Comparison of ENCODE assay signal across 8 mouse cellular contexts in genomic region chr11:60076790-60077189, GRCm38 (mm10). TPM values are rescaled to one million over a fixed set of nuclear protein-coding genes. Genes with fewer than 3 reads are reported as not detected.
DNase-seq lines count a peak whose midpoint lies in the region; ATAC-seq and TF ChIP-seq lines count a peak whose summit lies in the region.

No protein-coding gene starts in this region.

- H3K4me3 ChIP-seq in forebrain, postnatal 0 days (ENCODE audit: low read depth, low read length), result no peak overlapping the region
- H3K4me3 ChIP-seq in forebrain, embryonic 16.5 days (replicated peaks; ENCODE audit: low read length), result no peak overlapping the region
- no peak overlapping the region for H3K4me3 ChIP-seq in bone marrow, adult 2 months (replicated peaks; ENCODE audit: control insufficient read depth, low read depth, low read length)
- H3K4me3 ChIP-seq in embryonic fibroblast, embryonic 13.5 days (ENCODE audit: insufficient read depth, low read length), result no peak overlapping the region
- no peak overlapping the region for H3K4me3 ChIP-seq in liver, postnatal 0 days (ENCODE audit: low read depth, low read length)

- no peak overlapping the region for H3K9ac ChIP-seq in forebrain, postnatal 0 days
- H3K9ac ChIP-seq in forebrain, embryonic 16.5 days (replicated peaks; ENCODE audit: low read depth, low read length), result no peak overlapping the region
- no peak overlapping the region for H3K9ac ChIP-seq in liver, postnatal 0 days (replicated peaks)

- TF ChIP-seq EP300 in liver, postnatal 0 days (IDR thresholded peaks at IDR 0.05; ENCODE audit: low read depth), result no peak

- no peak overlapping the region for H3K27ac ChIP-seq in forebrain, postnatal 0 days (ENCODE audit: low read depth, low read length)
- no peak overlapping the region for H3K27ac ChIP-seq in forebrain, embryonic 16.5 days (ENCODE audit: low read length)
- no peak overlapping the region for H3K27ac ChIP-seq in bone marrow, adult 2 months (ENCODE audit: control insufficient read depth, insufficient read depth, low read depth, low read length, poor library complexity)
- H3K27ac ChIP-seq in embryonic fibroblast, embryonic 13.5 days (ENCODE audit: insufficient read depth, low read length), result no peak overlapping the region
- H3K27ac ChIP-seq in liver, postnatal 0 days (ENCODE audit: low read depth), result no peak overlapping the region

- peak; percentile 81 for TF ChIP-seq CTCF in forebrain, postnatal 0 days (IDR thresholded peaks at IDR 0.05; ENCODE audit: low read depth)
- TF ChIP-seq CTCF in bone marrow, adult 2 months (IDR thresholded peaks at IDR 0.05; ENCODE audit: control insufficient read depth, insufficient read depth, low read length), result peak; percentile 60
- peak; percentile 56; the same call in 1 of the 2 replicates for TF ChIP-seq CTCF in embryonic fibroblast, embryonic 13.5 days (IDR thresholded peaks at IDR 0.05; ENCODE audit: borderline replicate concordance, insufficient read depth, low read length)
- TF ChIP-seq CTCF in liver, postnatal 0 days (IDR thresholded peaks at IDR 0.05; ENCODE audit: low read depth), result peak; percentile 88

- TF ChIP-seq POLR2A in bone marrow, adult 2 months (IDR thresholded peaks at IDR 0.05; ENCODE audit: borderline replicate concordance, control insufficient read depth, low read depth, low read length), result no peak
- TF ChIP-seq POLR2A in embryonic fibroblast, embryonic 13.5 days (IDR thresholded peaks at IDR 0.05; ENCODE audit: low read depth, low read length), result no peak

- no peaks in the 10 kb centered on the region for H3K4me1 ChIP-seq in forebrain, postnatal 0 days (ENCODE audit: insufficient read depth)
- H3K4me1 ChIP-seq in forebrain, embryonic 16.5 days (replicated peaks; ENCODE audit: control insufficient read depth, insufficient read depth, low read length), result no peaks in the 10 kb centered on the region
- H3K4me1 ChIP-seq in bone marrow, adult 2 months (ENCODE audit: control insufficient read depth, insufficient read depth, low read length), result no peaks in the 10 kb centered on the region
- no peaks in the 10 kb centered on the region for H3K4me1 ChIP-seq in embryonic fibroblast, embryonic 13.5 days (ENCODE audit: control insufficient read depth, insufficient read depth, low read length)
- H3K4me1 ChIP-seq in liver, postnatal 0 days (ENCODE audit: insufficient read depth), result no peaks in the 10 kb centered on the region

- H3K4me2 ChIP-seq in forebrain, postnatal 0 days (ENCODE audit: low read depth), result no peak overlapping the region
- no peak overlapping the region for H3K4me2 ChIP-seq in forebrain, embryonic 16.5 days (ENCODE audit: low read length)
- no peak overlapping the region for H3K4me2 ChIP-seq in liver, postnatal 0 days (ENCODE audit: low read depth, low read length)

- H3K27me3 ChIP-seq in forebrain, postnatal 0 days (ENCODE audit: insufficient read depth, low read length), result no peaks in the 10 kb centered on the region
- no peaks in the 10 kb centered on the region for H3K27me3 ChIP-seq in forebrain, embryonic 16.5 days (replicated peaks; ENCODE audit: control insufficient read depth, insufficient read depth, low read length)
- no peaks in the 10 kb centered on the region for H3K27me3 ChIP-seq in liver, postnatal 0 days (ENCODE audit: insufficient read depth, low read length)

- ATAC-seq in forebrain, postnatal 0 days, result no peak
- no peak for ATAC-seq in forebrain, embryonic 16.5 days
- ATAC-seq in liver, postnatal 0 days, result peak; percentile 53; the same call in 1 of the 2 replicates

- H3K9me3 ChIP-seq in forebrain, postnatal 0 days (ENCODE audit: low read length), result no peaks in the 10 kb centered on the region
- no peaks in the 10 kb centered on the region for H3K9me3 ChIP-seq in forebrain, embryonic 16.5 days (ENCODE audit: control insufficient read depth, low read length)
- no peaks in the 10 kb centered on the region for H3K9me3 ChIP-seq in liver, postnatal 0 days (ENCODE audit: low read length)

- DNase-seq in forebrain, postnatal 0 days, result peak; percentile 80
- peak; percentile 90 for DNase-seq in CD4-positive, CD25-positive, alpha-beta regulatory T cell, adult 2 months (ENCODE audit: low read depth, low spot score)
- peak; percentile 86 for DNase-seq in kidney, postnatal 10 days
- DNase-seq in liver, postnatal 0 days, result peak; percentile 76
- peak; percentile 72 for DNase-seq in right cerebral cortex, postnatal 14 days

- 16% methylated on average over 4 of the region's 4 CpGs for WGBS in forebrain, postnatal 0 days
- WGBS in forebrain, embryonic 16.5 days, result 14% methylated on average over 4 of the region's 4 CpGs
- WGBS in bone marrow, adult 2 months, result 17% methylated on average over 4 of the region's 4 CpGs
- 15% methylated on average over 4 of the region's 4 CpGs for WGBS in liver, postnatal 0 days (ENCODE audit: insufficient replicate concordance)

- no peaks in the 10 kb centered on the region for H3K36me3 ChIP-seq in forebrain, postnatal 0 days (ENCODE audit: insufficient read depth)
- no peaks in the 10 kb centered on the region for H3K36me3 ChIP-seq in forebrain, embryonic 16.5 days (ENCODE audit: control insufficient read depth, insufficient read depth)
- no peaks in the 10 kb centered on the region for H3K36me3 ChIP-seq in liver, postnatal 0 days (replicated peaks; ENCODE audit: insufficient read depth, low read length)

RNA-seq across cellular contexts. Expression of gene Rai1, which starts 28.0 kb away (rescaled TPM):
- 50.9 and 60.7 TPM in 2 replicates for total RNA-seq in forebrain, postnatal 0 days (2014; rRNA removed)
- polyA plus RNA-seq in forebrain, postnatal 0 days (2015; fragmentation: Nextera tagmentation; extraction: Ambion mirVana), result 16.6 and 21.2 TPM in 2 replicates
- 30.2 and 30.3 TPM in 2 replicates for polyA plus RNA-seq in forebrain, embryonic 16.5 days (2015; fragmentation: Nextera tagmentation; extraction: Ambion mirVana)
- 21.7 and 26.8 TPM in 2 replicates for polyA plus RNA-seq in bone marrow, adult 2 months (2011; ENCODE audit: insufficient read depth, insufficient read length, low replicate concordance, missing spikeins)
- 25.9 and 29.1 TPM in 2 replicates for polyA plus RNA-seq in embryonic fibroblast, embryonic 13.5 days (2011; ENCODE audit: insufficient read length, low read depth, missing spikeins)
- polyA plus RNA-seq in liver, postnatal 0 days (2015; fragmentation: Nextera tagmentation; extraction: Ambion mirVana), result 3.8 and 4.4 TPM in 2 replicates

RNA-seq across cellular contexts. Expression of gene Pemt, which starts 30.5 kb away (rescaled TPM):
- 7.9 and 16.2 TPM in 2 replicates for total RNA-seq in forebrain, postnatal 0 days (2014; rRNA removed)
- polyA plus RNA-seq in forebrain, postnatal 0 days (2015; fragmentation: Nextera tagmentation; extraction: Ambion mirVana), result 14.2 and 14.4 TPM in 2 replicates
- 4.4 and 7.9 TPM in 2 replicates for polyA plus RNA-seq in forebrain, embryonic 16.5 days (2015; fragmentation: Nextera tagmentation; extraction: Ambion mirVana)
- 3.7 TPM in 1 of 2 replicates, not detected in the other for polyA plus RNA-seq in bone marrow, adult 2 months (2011; ENCODE audit: insufficient read depth, insufficient read length, low replicate concordance, missing spikeins)
- polyA plus RNA-seq in embryonic fibroblast, embryonic 13.5 days (2011; ENCODE audit: insufficient read length, low read depth, missing spikeins), result 5.8 and 9.8 TPM in 2 replicates
- 589 and 592 TPM in 2 replicates for polyA plus RNA-seq in liver, postnatal 0 days (2015; fragmentation: Nextera tagmentation; extraction: Ambion mirVana)

Comparison
In these comparisons a context has a peak if more than half of its experiments do, and no peak if none do; other contexts are left out.
1. RNA of gene Pemt, which starts 30.5 kb away (polyA plus RNA-seq): 589 to 592 TPM in liver, postnatal 0 days; 14.2 to 14.4 TPM in forebrain, postnatal 0 days, 4.4 to 7.9 TPM in forebrain, embryonic 16.5 days, 5.8 to 9.8 TPM in embryonic fibroblast, embryonic 13.5 days and 3.7 TPM in bone marrow, adult 2 months; every median in the first group is over 10 times any median in the second.
2. Peak in every context shown above with its lines, with median percentiles within 50 percentile points of each other: DNase-seq and CTCF ChIP-seq.